Mouse (Mus musculus) spleen, adult 18-20 months (tissue): ENCODE measurements around the gene Sdhaf3.
A peak's percentile ranks its signal among the peaks of the same experiment; 100 is the strongest.
"Not testable (repeated sequence)": the region's sequence is repeated elsewhere in the genome, so short reads cannot be mapped to it uniquely, and the experiment has no call there.

Source experiments
- DNase-seq, 2 experiments: peaks; one replicate each; pipeline ENCODE4 v3.0.0; 2022; ENCODE audit warnings: mixed read lengths in 2 of 2

The Sdhaf3 gene

DNA sequence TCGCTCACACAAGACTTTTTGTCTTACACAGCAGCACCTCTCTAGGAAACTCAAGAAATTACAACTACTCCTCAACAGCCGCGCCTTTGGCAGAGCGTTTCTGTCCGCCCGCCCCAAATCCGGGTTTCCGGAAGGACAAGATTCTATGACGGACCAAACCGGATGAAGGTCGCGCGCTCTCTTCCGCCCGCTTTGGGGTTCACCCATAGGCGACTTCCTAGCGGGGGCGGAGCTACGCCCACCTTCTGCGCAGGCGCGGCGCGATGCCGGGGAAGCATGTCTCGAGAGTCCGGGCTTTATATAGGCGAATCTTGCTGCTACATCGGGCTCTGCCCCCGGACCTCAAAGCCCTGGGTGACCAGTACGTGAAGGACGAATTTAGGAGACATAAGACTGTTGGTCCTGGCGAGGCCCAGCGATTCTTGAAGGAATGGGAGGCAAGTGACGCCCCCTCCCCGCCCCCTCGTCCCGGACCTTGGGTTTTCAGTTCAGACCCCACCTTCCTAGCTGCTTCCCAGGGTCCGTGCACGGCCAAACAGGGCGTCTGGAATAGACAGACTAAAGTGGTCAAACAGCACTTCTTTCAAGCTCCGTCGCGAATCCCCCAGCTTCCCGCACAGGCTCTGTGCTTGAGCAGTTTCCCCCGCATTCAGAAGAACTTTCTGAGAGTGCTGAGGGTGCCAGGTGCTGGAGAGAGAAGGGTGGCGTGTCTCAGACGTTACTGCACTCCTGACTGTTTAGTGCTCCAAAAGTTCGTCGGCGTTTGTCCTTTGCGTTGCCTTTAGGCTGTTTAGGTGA is at the start of gene Sdhaf3:
Sdhaf3 (plus strand) TSS at position 241 of the 798 bp plus-strand sequence.
- DNase-seq: peak; percentile 88 to 89

DNA sequence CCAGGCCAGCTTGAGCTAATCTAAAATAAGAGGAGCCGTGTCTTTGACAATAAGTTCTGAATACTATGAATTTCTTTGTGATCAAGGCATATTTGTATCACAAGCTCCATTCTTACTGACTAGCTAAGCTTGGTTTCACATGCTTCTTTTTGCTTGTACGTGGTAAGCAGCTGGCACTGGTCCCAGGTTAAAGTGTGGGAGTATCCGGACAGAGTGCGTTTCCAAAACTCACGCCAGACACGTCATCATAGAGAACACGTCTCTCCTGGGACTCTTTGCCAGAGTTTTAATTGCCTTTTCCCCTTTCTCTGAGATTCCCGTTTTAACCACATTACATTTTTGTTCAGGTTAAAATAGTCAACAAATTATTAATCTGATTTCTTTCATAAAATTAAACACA is 46.2 kb upstream of the Sdhaf3 start:
- DNase-seq: no peak

- no peak for DNase-seq
Observed at GRCm38 (mm10) chr6:6914304-6914703, 41.5 kb upstream of the Sdhaf3 start.

- DNase-seq: peak in 1 of 2 experiments; percentile 4
Observed at GRCm38 (mm10) chr6:6914849-6915525, 40.8 kb upstream of the Sdhaf3 start.

DNA sequence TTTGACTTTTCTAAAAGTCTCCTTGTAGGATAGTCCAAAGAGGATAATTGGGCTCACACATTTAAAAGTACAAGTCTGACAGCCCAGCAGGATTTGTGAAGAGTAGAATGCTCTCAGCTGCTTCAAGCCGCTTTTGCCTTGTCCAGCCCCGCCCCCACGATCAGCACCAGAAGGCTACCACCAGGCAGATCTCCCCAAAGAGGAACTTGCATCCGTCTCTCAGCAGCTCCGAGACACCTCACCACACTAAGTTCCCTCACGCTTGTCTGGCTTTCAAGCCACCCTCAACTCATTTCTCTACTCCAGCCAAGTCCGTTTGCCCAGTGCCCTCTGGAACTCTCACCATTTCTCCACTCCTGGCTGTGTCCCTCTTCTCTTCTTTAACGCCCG is 40.3 kb upstream of the Sdhaf3 start:
- DNase-seq: peak in 1 of 2 experiments; percentile 1

DNA sequence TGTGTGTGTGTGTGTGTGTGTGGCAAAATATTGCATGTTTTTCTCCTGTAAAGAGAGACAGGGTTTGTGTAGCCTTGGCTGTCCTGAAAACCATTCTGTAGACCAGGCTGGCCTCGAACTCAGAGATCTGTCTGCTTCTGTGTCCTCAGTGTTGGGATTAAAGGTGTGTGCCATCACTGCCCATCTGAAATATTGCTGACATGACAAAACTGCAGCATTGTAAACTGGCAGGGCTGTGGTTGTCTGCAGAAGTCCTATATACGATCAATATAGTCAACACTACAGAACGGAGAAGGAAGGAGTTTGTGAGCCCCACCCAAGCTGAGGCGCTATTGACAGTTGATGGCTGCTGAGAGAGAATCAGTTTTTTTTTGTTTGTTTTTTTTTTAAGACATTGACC is 38.5 kb upstream of the Sdhaf3 start:
- DNase-seq: no peak

GRCm38 (mm10) chr6:6925264-6925663 is 30.5 kb upstream of the Sdhaf3 start:
- no peak for DNase-seq

- no peak for DNase-seq
Observed at GRCm38 (mm10) chr6:6930831-6931230, 25.0 kb upstream of the Sdhaf3 start.

DNA sequence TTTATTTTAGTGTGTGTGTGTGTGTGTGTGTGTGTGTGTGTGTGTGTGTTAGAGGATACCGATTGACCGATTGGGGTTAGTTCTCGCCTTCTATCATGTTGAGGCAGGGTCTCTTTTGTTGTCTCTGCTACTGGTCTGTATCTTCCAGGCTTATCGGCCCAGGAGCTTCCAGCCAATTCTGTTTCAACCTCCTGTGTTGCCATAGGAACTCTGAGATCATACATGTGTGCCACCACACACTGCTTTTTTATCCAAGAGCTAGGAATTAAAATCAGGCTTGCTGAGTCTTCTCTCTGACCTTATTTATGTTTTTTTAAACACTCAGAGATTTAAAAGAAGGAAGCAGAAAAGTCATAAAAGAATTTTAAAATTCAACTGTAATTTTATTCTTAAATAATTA is 24.3 kb upstream of the Sdhaf3 start:
- no peak for DNase-seq

GRCm38 (mm10) chr6:6940845-6941244 is 15.0 kb upstream of the Sdhaf3 start:
- no peak for DNase-seq

- peak in 1 of 2 experiments; percentile 24 for DNase-seq
Observed at GRCm38 (mm10) chr6:6942813-6943212, 13.0 kb upstream of the Sdhaf3 start.

DNA sequence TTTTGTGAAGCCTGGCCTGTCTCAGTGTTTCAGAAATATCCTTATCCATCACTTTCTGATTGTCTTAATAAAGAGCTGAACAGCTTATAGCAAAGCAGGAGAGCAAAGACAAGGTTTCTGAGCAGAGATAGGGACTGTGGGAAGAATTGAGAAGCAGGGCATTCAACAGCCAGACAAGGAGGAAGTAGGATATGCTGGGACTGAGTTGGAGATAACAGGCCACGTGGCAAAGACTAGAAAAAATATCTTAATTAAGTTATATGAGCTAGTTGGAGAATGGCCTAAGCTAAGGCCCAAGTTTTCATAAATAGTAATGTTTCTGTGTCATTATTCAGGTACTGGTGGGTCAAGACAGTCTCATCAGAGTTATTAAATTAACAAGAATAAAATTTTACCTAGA is 8.2 kb upstream of the Sdhaf3 start:
- DNase-seq: no peak

GRCm38 (mm10) chr6:6955395-6955763 is 425 bp upstream of the Sdhaf3 start:
- DNase-seq: no peak

DNA sequence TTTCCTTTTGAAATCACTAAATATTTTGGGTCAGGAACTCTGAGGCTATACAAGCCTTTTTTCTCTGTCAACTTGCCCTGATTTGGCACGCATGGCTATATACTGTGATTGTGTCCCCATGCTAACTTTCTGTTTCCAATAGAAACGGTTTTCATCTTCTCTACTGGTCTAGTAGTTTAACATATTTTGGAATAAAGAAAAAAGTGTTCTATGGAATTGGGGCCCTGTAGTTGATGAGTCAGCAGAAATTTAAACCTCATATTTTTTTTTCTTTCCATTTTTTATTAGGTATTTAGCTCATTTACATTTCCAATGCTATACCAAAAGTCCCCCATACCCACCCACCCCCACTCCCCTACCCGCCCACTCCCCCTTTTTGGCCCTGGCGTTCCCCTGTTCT is 3.4 kb downstream of the Sdhaf3 start:
- not testable (repeated sequence) for DNase-seq

GRCm38 (mm10) chr6:6997226-6997946 is 41.6 kb downstream of the Sdhaf3 start:
- no peak for DNase-seq

- no peak for DNase-seq
Observed at GRCm38 (mm10) chr6:6997956-6998355, 42.2 kb downstream of the Sdhaf3 start.

DNA sequence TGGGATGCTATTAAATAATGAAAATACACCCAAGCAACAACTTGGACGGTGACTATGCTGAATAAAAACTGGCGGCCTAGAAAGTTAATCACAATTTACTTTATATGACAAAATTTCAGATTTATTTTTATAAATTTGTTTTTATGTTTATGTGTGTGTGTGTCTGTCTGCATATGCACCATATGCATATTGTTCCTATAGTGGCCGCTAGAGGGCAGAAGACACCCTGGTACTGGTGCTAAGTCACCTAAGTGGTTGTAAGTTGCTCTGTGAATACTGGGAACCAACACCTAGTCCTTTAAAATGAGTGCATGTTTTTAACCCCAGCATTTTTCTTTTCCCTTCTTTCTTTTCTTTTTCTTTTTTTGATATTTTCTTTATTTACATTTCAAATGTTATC is 43.2 kb downstream of the Sdhaf3 start:
- no peak for DNase-seq

GRCm38 (mm10) chr6:7003085-7003484 is 47.3 kb downstream of the Sdhaf3 start:
- DNase-seq: no peak

DNA sequence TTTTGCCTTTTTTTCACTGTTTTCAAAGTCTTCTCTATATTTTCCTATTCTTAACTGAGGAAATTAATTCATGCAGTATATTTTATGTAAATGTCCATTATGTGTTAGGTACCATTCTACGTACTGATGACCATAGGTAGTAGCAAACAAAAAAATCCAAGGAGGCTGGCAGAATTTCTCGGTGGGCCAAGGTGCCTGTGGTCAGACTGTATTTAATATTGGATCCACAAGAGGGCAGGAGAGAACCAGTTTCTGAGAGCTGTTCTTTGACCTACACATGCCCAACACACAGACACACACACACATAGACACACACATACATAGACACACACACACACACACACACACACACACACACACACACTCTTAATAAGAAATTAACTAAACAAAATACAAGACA is 48.2 kb downstream of the Sdhaf3 start:
- DNase-seq: no peak

GRCm38 (mm10) chr6:7038087-7038486 is 82.3 kb downstream of the Sdhaf3 start:
- no peak for DNase-seq

DNA sequence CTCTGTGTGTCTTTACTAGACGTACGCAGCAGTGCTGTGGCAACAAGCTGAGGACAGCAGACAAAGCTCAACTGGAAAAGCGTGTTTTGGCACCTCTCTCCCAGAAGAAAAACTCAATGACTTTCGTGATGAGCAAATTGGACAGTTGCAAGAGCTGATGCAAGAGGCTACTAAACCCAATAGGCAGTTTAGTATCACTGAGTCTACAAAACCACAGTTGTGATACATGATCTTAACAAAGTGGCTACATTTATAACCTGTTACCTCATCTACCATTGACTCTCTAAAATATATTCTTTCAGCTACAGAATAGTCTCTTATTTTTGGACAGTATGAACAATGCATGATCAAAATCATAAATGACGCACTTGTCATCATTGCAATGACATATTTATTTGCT is 83.0 kb downstream of the Sdhaf3 start:
- DNase-seq: no peak

GRCm38 (mm10) chr6:7041912-7042311 is 86.1 kb downstream of the Sdhaf3 start:
- DNase-seq: no peak

DNA sequence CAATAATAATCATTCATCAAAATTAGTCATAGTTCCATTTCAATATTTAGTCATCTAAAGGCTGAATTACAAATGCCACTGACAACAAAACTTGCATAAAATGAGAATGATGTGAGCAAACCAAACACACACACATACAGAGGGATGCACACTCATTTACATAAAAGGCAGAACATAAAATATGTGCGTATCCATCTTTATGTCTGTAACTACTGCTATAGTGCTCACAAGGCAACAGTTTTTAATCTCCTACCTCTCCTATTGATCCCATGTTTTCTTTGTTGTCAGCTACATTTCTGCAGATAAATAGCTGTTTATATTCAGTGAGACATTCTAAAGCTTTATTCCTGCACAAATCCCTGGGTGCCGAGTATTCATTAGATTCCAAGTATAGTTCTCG is 107.0 kb downstream of the Sdhaf3 start:
- no peak for DNase-seq

DNA sequence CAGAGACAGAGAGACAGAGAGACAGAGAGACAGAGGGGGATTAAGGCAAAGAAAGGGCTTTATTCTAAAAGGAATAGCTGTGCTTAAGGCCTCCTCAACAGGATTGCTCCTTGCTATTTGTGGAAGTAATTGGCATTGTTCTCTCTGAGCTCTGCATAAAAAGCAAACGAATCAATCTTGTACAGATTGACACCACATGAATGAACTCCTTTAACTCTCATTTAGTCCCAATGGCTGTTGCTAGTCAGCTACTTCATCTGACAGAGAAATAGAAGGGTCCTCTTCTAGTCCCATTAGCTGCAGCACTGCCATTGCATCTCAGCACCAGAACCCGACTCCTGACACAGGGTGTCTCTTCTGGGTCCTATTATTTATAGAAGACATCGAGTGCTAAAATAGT is 113.0 kb downstream of the Sdhaf3 start:
- DNase-seq: no peak
